ENCODE assay signal across 8 mouse cellular contexts in genomic region chr14:20545529-20546331, GRCm38 (mm10). TPM values are rescaled to one million over a fixed set of nuclear protein-coding genes. Genes with fewer than 3 reads are reported as not detected.
DNase-seq lines count a peak whose midpoint lies in the region; ATAC-seq lines count a peak whose summit lies in the region.

No protein-coding gene starts in this region.

- H3K4me2 ChIP-seq in hindbrain, embryonic 12.5 days (replicated peaks): peak overlapping the region; percentile 64

- H3K27me3 ChIP-seq in hindbrain, embryonic 12.5 days: no peaks in the 10 kb centered on the region

- peaks cover 13% of the 10 kb centered on the region for H3K4me1 ChIP-seq in hindbrain, embryonic 12.5 days

- H3K9ac ChIP-seq in hindbrain, embryonic 12.5 days: peak overlapping the region; percentile 97

- WGBS in hindbrain, embryonic 12.5 days: under 1% methylated on average over 60 of the region's 67 CpGs

- ATAC-seq in hindbrain, embryonic 12.5 days (ENCODE audit: low FRiP score): peak; percentile 95

- peak; percentile 97 for DNase-seq in Muller cell, postnatal 12 days (ENCODE audit: inconsistent ontology term)
- peak; percentile 84 for DNase-seq in cerebellum, adult 9-11 months
- peak; percentile 62 to 81 for DNase-seq in frontal cortex, adult 2 months (ENCODE audit: extremely low spot score in 1 of 2, low spot score in 1 of 2)
- DNase-seq in layer of hippocampus, postnatal 25 days (ENCODE audit: extremely low spot score in 1 of 2, low spot score in 1 of 2): peak; percentile 63 to 75
- DNase-seq in lung, postnatal 25 days (ENCODE audit: low spot score): peak; percentile 93
- DNase-seq in retina, embryonic 14.5 days (ENCODE audit: low spot score): peak; percentile 75
- peak; percentile 90 for DNase-seq in thymus, postnatal 4 days

- H3K9me3 ChIP-seq in hindbrain, embryonic 12.5 days (replicated peaks): no peaks in the 10 kb centered on the region

- peak overlapping the region; percentile 99 for H3K27ac ChIP-seq in hindbrain, embryonic 12.5 days

- peaks cover 19% of the 10 kb centered on the region for H3K36me3 ChIP-seq in hindbrain, embryonic 12.5 days

- peak overlapping the region; percentile 95 for H3K4me3 ChIP-seq in hindbrain, embryonic 12.5 days

RNA-seq across cellular contexts. Expression of gene Ppp3cb, which starts 0.6 kb away (rescaled TPM):
- polyA plus RNA-seq in frontal cortex, adult 2 months (2012; rRNA removed): 173 and 179 TPM in 2 replicates
- polyA plus RNA-seq in hindbrain, embryonic 12.5 days (2016; fragmentation: Nextera tagmentation; extraction: Ambion mirVana): 69.4 and 74.0 TPM in 2 replicates
- total RNA-seq in layer of hippocampus, postnatal 25 days (2021): 100 to 1,000 TPM; 319 to 324 TPM

RNA-seq across cellular contexts. Expression of gene Mss51, which starts 49.0 kb away (rescaled TPM):
- polyA plus RNA-seq in frontal cortex, adult 2 months (2012; rRNA removed): 0.36 and 0.62 TPM in 2 replicates
- polyA plus RNA-seq in hindbrain, embryonic 12.5 days (2016; fragmentation: Nextera tagmentation; extraction: Ambion mirVana): 0.82 and 0.83 TPM in 2 replicates
- total RNA-seq in layer of hippocampus, postnatal 25 days (2021): under 1 TPM; 0.66 to 0.85 TPM

Comparison
In these comparisons a context has a peak if more than half of its experiments do, and no peak if none do; other contexts are left out.
1. Peak in every context shown above with its lines: DNase-seq, ATAC-seq, H3K4me3 ChIP-seq and H3K27ac ChIP-seq.